Mouse (Mus musculus) kidney, postnatal 0 days (tissue): ENCODE measurements at regions not wholly inside any gene's neighbourhood (a gene's known extent, or its start where the extent isn't known, plus 50 kb on each side); places are given as distances from the start of the nearest gene placed in this dataset.
A peak's percentile ranks its signal among the peaks of the same experiment; 100 is the strongest.

Experiments used
- ATAC-seq: fragments of 200-750 bp; cut with Nextera tagmentation; replicated peaks from 2 replicates; pipeline ENCODE4 v1.8.0; 2017; ENCODE audit warnings: low read depth, moderate number of reproducible peaks, moderate TSS enrichment, moderate library complexity; ENCODE audit not compliant: low FRiP score
- DNase-seq: peaks from one replicate; pipeline ENCODE4 v3.0.0-alpha.2; 2016; ENCODE audit warnings: low spot score
- H3K27ac ChIP-seq: fragments of 300-500 bp; sonication (generic); 2 replicates; pipeline ENCODE4 v1.5.1; 2014; ENCODE audit warnings: mild to moderate bottlenecking
- H3K27me3 ChIP-seq: fragments of 300-500 bp; sonication (generic); 2 replicates; pipeline ENCODE4 v1.6.1; 2014; ENCODE audit warnings: low read length, mixed read lengths; ENCODE audit not compliant: insufficient read depth
- H3K36me3 ChIP-seq: fragments of 300-500 bp; sonication (generic); 2 replicates; pipeline ENCODE4 v1.6.1; 2014; ENCODE audit warnings: low read length, mixed read lengths; ENCODE audit not compliant: insufficient read depth
- H3K4me1 ChIP-seq: fragments of 300-500 bp; sonication (generic); replicated peaks from 2 replicates; pipeline ENCODE4 v1.6.1; 2014; ENCODE audit warnings: antibody characterized with exemption, low read length, mixed read lengths; ENCODE audit not compliant: insufficient read depth
- H3K4me2 ChIP-seq: fragments of 300-500 bp; sonication (generic); 2 replicates; pipeline ENCODE4 v1.6.1; 2014; ENCODE audit warnings: mild to moderate bottlenecking, low read length, moderate library complexity, mixed read lengths
- H3K4me3 ChIP-seq: fragments of 300-500 bp; sonication (generic); replicated peaks from 2 replicates; pipeline ENCODE4 v1.5.1; 2014; ENCODE audit warnings: low read depth, low read length
- H3K9ac ChIP-seq: fragments of 300-500 bp; sonication (generic); 2 replicates; pipeline ENCODE4 v1.6.1; 2014; ENCODE audit warnings: low read depth, low read length
- H3K9me3 ChIP-seq: fragments of 300-500 bp; sonication (generic); replicated peaks from 2 replicates; pipeline ENCODE4 v1.6.1; 2016; ENCODE audit warnings: low read length, inconsistent platforms, mixed read lengths
- CTCF ChIP-seq: IDR thresholded peaks from 2 replicates; pipeline ENCODE4 v1.5.1; 2016; ENCODE audit warnings: antibody characterized with exemption, low read depth, mild to moderate bottlenecking, moderate library complexity
- WGBS: fragments of 180-500 bp; shearing (Covaris S2); extraction: QIAGEN DNeasy Blood & Tissue Kit; methylation state at CpG from one replicate; pipeline ENCODE4 v1.1.7; 2014; 5-methylcytosine and 5-hydroxymethylcytosine counted together

GRCm38 (mm10) chr1:119106246-119106975 lies 53.0 kb upstream of the Gli2 start:
- H3K9me3 ChIP-seq, result no peaks in the 10 kb centered on the region
- no peak for TF ChIP-seq CTCF
- no peaks in the 10 kb centered on the region for H3K36me3 ChIP-seq
- no peak overlapping the region for H3K4me3 ChIP-seq
- ATAC-seq, result no peak
- H3K9ac ChIP-seq, result no peak overlapping the region
- 61% methylated on average over 18 of the region's 18 CpGs for WGBS
- peak; percentile 24 for DNase-seq
- H3K27me3 ChIP-seq, result no peaks in the 10 kb centered on the region
- H3K27ac ChIP-seq, result no peak overlapping the region
- H3K4me2 ChIP-seq, result no peak overlapping the region
- H3K4me1 ChIP-seq, result no peaks in the 10 kb centered on the region
